Mouse (Mus musculus) CH12.LX (cell line): ENCODE data around the gene Rffl.
A peak's percentile ranks its signal among the peaks of the same experiment; 100 is the strongest.

ENCODE experiments used
- CHD2 ChIP-seq: IDR thresholded peaks from 2 replicates; pipeline ENCODE4 v1.6.1; 2011; ENCODE audit warnings: low read length, improper control_type of control experiment
- CTCF ChIP-seq, 2 experiments: IDR thresholded peaks in 1 of 2; conservative IDR thresholded peaks in 1 of 2; 2 replicates each; pipeline ENCODE4 v1.5.1; 2011 to 2012; ENCODE audit warnings: low read depth in 2 of 2, low read length in 2 of 2, improper control_type of control experiment in 1 of 2, inconsistent platforms in 1 of 2, mild to moderate bottlenecking in 1 of 2, moderate library complexity in 1 of 2
- JUND ChIP-seq: conservative IDR thresholded peaks from 2 replicates; pipeline ENCODE4 v1.6.1; 2011; ENCODE audit warnings: low read depth, low read length, improper control_type of control experiment
- NELFE ChIP-seq: IDR thresholded peaks from 2 replicates; pipeline ENCODE4 v1.6.1; 2011; ENCODE audit warnings: low read depth, low read length, improper control_type of control experiment
- POLR2A ChIP-seq: IDR thresholded peaks from 2 replicates; pipeline ENCODE4 v1.6.1; 2011; ENCODE audit warnings: low read depth, mild to moderate bottlenecking, improper control_type of control experiment, low read length
- POLR2AphosphoS2 ChIP-seq: IDR thresholded peaks from 2 replicates; pipeline ENCODE4 v1.6.1; 2011; ENCODE audit warnings: low read depth, low read length, improper control_type of control experiment
- UBTF ChIP-seq: IDR thresholded peaks from 2 replicates; pipeline ENCODE4 v1.6.1; 2012; ENCODE audit warnings: low read depth, mild to moderate bottlenecking, inconsistent platforms, low read length, improper control_type of control experiment, moderate library complexity
- USF1 ChIP-seq: IDR thresholded peaks from 2 replicates; pipeline ENCODE4 v1.6.1; 2014; ENCODE audit warnings: low read depth, mild to moderate bottlenecking, inconsistent platforms, low read length, improper control_type of control experiment
- ZC3H11A ChIP-seq: IDR thresholded peaks from 2 replicates; pipeline ENCODE4 v1.6.1; 2012; ENCODE audit warnings: low read depth, mild to moderate bottlenecking, inconsistent platforms, low read length, improper control_type of control experiment
- ZNF384 ChIP-seq: IDR thresholded peaks from 2 replicates; pipeline ENCODE4 v1.6.1; 2012; ENCODE audit warnings: low read depth, low read length, improper control_type of control experiment, inconsistent platforms

DNA sequence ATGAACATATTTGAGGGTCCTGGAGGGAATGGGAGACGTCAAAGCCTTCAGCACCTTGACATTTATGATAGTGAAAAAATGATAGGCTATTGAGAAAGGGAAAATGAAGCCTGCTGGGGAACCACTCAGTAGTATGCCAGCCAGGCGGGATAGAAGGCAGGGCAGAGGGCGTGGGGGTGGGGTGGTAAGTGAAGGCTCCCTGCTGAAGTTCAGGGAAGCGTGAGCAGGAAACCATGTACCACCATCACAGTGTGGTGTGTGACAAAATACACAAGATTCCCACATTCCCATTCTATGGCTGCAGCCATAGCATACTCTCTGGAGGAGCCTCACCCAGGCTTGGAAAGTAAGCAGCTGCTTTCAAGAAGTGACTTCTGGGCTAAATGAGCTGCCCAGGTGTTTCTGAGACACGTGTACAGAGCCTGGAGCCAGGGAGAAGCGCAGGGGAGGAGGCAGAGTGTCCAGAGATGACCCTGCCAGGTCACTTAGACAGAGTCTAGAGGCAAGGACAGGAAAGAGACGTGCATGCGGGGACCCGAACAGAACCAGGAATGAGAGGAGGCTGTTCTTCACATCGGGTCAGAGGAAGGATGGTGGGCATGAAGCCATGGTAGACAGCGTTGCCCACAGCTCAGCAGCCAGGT, 26.1 kb downstream of the Rffl start:
- TF ChIP-seq JUND = no peak; the same call in 1 of the 2 replicates
- no peak for TF ChIP-seq POLR2AphosphoS2
- no peak for TF ChIP-seq CTCF (conservative IDR thresholded peaks at IDR 0.05 in 1 of 2, IDR thresholded peaks at IDR 0.05 in 1 of 2; ENCODE audit: low read depth in 2 of 2, low read length in 2 of 2)
- TF ChIP-seq UBTF = no peak; the same call in 1 of the 2 replicates
- TF ChIP-seq ZC3H11A = no peak
- no peak for TF ChIP-seq POLR2A
- peak; percentile 47; the same call in 1 of the 2 replicates for TF ChIP-seq CHD2
- no peak for TF ChIP-seq ZNF384
- no peak for TF ChIP-seq USF1
- TF ChIP-seq NELFE = no peak
